Mouse (Mus musculus) heart, adult 9 months (tissue): Measurements from ENCODE around the gene Cdyl2.
A peak's percentile ranks its signal among the peaks of the same experiment; 100 is the strongest.

Source experiments
- DNase-seq, 2 experiments: peaks; one replicate each; pipeline ENCODE4 v3.0.0; 2022; ENCODE audit warnings: low spot score in 2 of 2

The Cdyl2 gene

GRCm38 (mm10) chr8:116622326-116622725, 110.5 kb downstream of the Cdyl2 start:
- DNase-seq, result no peak

GRCm38 (mm10) chr8:116621158-116621961, 111.4 kb downstream of the Cdyl2 start:
- no peak for DNase-seq

GRCm38 (mm10) chr8:116619686-116620320, 113.0 kb downstream of the Cdyl2 start:
- DNase-seq, result no peak

GRCm38 (mm10) chr8:116619221-116619620, 113.6 kb downstream of the Cdyl2 start:
- no peak for DNase-seq

GRCm38 (mm10) chr8:116618797-116619196, 114.0 kb downstream of the Cdyl2 start:
- DNase-seq, result no peak

GRCm38 (mm10) chr8:116617891-116618290, 114.9 kb downstream of the Cdyl2 start:
- DNase-seq, result no peak

GRCm38 (mm10) chr8:116616369-116616768, 116.4 kb downstream of the Cdyl2 start:
- DNase-seq, result no peak

- DNase-seq, result peak; percentile 30 to 41
Observed at GRCm38 (mm10) chr8:116614901-116615300, 117.9 kb downstream of the Cdyl2 start.

GRCm38 (mm10) chr8:116606171-116606570, 126.6 kb downstream of the Cdyl2 start:
- no peak for DNase-seq

GRCm38 (mm10) chr8:116602806-116603205, 130.0 kb downstream of the Cdyl2 start:
- no peak for DNase-seq

GRCm38 (mm10) chr8:116599728-116600127, 133.1 kb downstream of the Cdyl2 start:
- DNase-seq, result no peak

- DNase-seq, result no peak
Observed at GRCm38 (mm10) chr8:116591226-116591625, 141.6 kb downstream of the Cdyl2 start.

GRCm38 (mm10) chr8:116590546-116590945, 142.2 kb downstream of the Cdyl2 start:
- DNase-seq, result no peak

- DNase-seq, result no peak
Observed at GRCm38 (mm10) chr8:116590106-116590505, 142.7 kb downstream of the Cdyl2 start.

- DNase-seq, result peak; percentile 9 to 19
Observed at GRCm38 (mm10) chr8:116587616-116588468, 144.9 kb downstream of the Cdyl2 start.

- DNase-seq, result no peak
Observed at GRCm38 (mm10) chr8:116581318-116582019, 151.3 kb downstream of the Cdyl2 start.

- DNase-seq, result no peak
Observed at GRCm38 (mm10) chr8:116576732-116577131, 156.1 kb downstream of the Cdyl2 start.

- no peak for DNase-seq
Observed at GRCm38 (mm10) chr8:116573085-116573484, 159.7 kb downstream of the Cdyl2 start.

- DNase-seq, result no peak
Observed at GRCm38 (mm10) chr8:116552778-116553177, 180.0 kb downstream of the Cdyl2 start.

GRCm38 (mm10) chr8:116552255-116552654, 180.5 kb downstream of the Cdyl2 start:
- no peak for DNase-seq

GRCm38 (mm10) chr8:116543366-116543765, 189.4 kb downstream of the Cdyl2 start:
- no peak for DNase-seq

GRCm38 (mm10) chr8:116542842-116543241, 189.9 kb downstream of the Cdyl2 start:
- peak; percentile 51 to 56 for DNase-seq
